Mouse (Mus musculus): Measurements from ENCODE around the gene Fbxl4.

GRCm38 (mm10) chr4:22482118-22482517, 124.8 kb downstream of the Fbxl4 start:
- no peak for TF ChIP-seq CTCF (IDR thresholded peaks at IDR 0.05; ENCODE audit: control insufficient read depth, insufficient read depth, insufficient read length)
- no peak for TF ChIP-seq MAX (IDR thresholded peaks at IDR 0.05)
- no peak for TF ChIP-seq USF1 (IDR thresholded peaks at IDR 0.05; ENCODE audit: low read depth)
- TF ChIP-seq MYOD1 (IDR thresholded peaks at IDR 0.05; ENCODE audit: control insufficient read depth, insufficient read length, low read depth), result no peak
- TF ChIP-seq CEBPB (IDR thresholded peaks at IDR 0.05; ENCODE audit: low read depth), result no peak
- TF ChIP-seq FOSL1 (IDR thresholded peaks at IDR 0.05; ENCODE audit: insufficient read depth, low read length, poor library complexity, severe bottlenecking), result no peak
- TF ChIP-seq MYOG (IDR thresholded peaks at IDR 0.05; ENCODE audit: control insufficient read depth, extremely low read depth, insufficient read length), result no peak
